Comparison of ENCODE assay signal across 14 mouse cellular contexts in genomic region chr17:75118896-75119295, GRCm38 (mm10).
"Had no signal": no experiment of that assay in that cellular context is flagged by ENCODE, and none has a peak within 500 bp of the region (broad histone marks: within the 10 kb centered on the region; RNA-seq: fewer than 3 reads in every experiment).

No protein-coding gene starts in this region.

- H3K4me3 ChIP-seq: kidney, embryonic 15.5 days; limb, embryonic 12.5 days; midbrain, embryonic 15.5 days; neural tube, embryonic 12.5 days had no signal

- H3K9ac ChIP-seq: kidney, embryonic 15.5 days; limb, embryonic 12.5 days; liver, embryonic 14.5 days; midbrain, embryonic 15.5 days; neural tube, embryonic 12.5 days had no signal

- H3K9me3 ChIP-seq: kidney, embryonic 15.5 days; limb, embryonic 12.5 days; midbrain, embryonic 15.5 days; neural tube, embryonic 12.5 days had no signal

- ATAC-seq: inflammation-experienced regulatory T-cells, adult 6 months; midbrain, embryonic 15.5 days had no signal

- H3K27ac ChIP-seq: kidney, embryonic 15.5 days; limb, embryonic 12.5 days; liver, embryonic 14.5 days; macrophage; midbrain, embryonic 15.5 days; neural tube, embryonic 12.5 days had no signal

- H3K4me1 ChIP-seq: midbrain, embryonic 15.5 days; neural tube, embryonic 12.5 days had no signal

- H3K27me3 ChIP-seq: kidney, embryonic 15.5 days; limb, embryonic 12.5 days; midbrain, embryonic 15.5 days; neural tube, embryonic 12.5 days had no signal

- H3K36me3 ChIP-seq: kidney, embryonic 15.5 days; limb, embryonic 12.5 days; midbrain, embryonic 15.5 days; neural tube, embryonic 12.5 days had no signal

- H3K4me2 ChIP-seq: kidney, embryonic 15.5 days; limb, embryonic 12.5 days; midbrain, embryonic 15.5 days; neural tube, embryonic 12.5 days had no signal

- DNase-seq: kidney, postnatal 25 days; layer of hippocampus, adult 9-11 months; lung, adult 2 months; lung, postnatal 14 days; retina, postnatal 1 day; right cerebral cortex, postnatal 14 days; thymus, postnatal 4 days had no signal
